Mouse (Mus musculus): ENCODE results near the gene Carmil3. TPM values are rescaled to one million over a fixed set of nuclear protein-coding genes. Genes with fewer than 3 reads are reported as not detected.

The Carmil3 gene
- polyA plus RNA-seq, 1 experiment from 2014 or later = 9.5 TPM

DNA sequence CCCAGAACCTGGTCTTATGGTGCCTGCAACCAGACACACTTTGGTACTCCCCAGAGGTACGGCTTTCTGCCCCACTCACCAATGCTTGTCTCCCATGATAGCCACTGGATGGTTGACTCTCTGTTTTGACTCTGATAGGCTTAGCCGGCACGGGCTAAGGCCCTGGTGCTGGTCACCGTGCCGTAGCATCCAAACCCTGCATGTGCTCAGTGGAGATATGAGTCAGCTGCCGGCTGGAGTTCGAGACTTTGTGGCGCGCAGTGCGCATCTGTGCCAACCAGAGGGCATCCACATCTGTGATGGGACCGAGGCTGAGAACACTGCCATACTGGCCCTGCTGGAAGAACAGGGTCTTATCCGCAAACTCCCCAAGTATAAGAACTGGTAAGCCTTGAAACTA lies 51.8 kb downstream of the Carmil3 start:
- Histone ChIP-seq H3K4me2 (ENCODE audit: low read depth) (no peak overlapping the region), H3K27ac (ENCODE audit: low read depth, low read length) (no peak overlapping the region), H3K4me1 (ENCODE audit: control insufficient read depth, insufficient read depth, low read length) (0 out of 2 replicates have a peak, but pooled peaks cover 6% of the 10 kb centered on the region), H3K9me3 (ENCODE audit: control insufficient read depth, low read length) (no peaks in the 10 kb centered on the region), H3K4me3 (ENCODE audit: low read depth, low read length) (no peak overlapping the region), H3K27me3 (ENCODE audit: control insufficient read depth, insufficient read depth, low read length) (no peaks in the 10 kb centered on the region), H3K36me3 (ENCODE audit: control insufficient read depth, insufficient read depth, low read length) (no peaks in the 10 kb centered on the region), H3K9ac (ENCODE audit: low read length) (no peak overlapping the region)
- DNase-seq (ENCODE audit: low spot score) (no peak), ATAC-seq (ENCODE audit: insufficient read depth, low FRiP score, low TSS enrichment) (no peak)
- WGBS = 97% methylated on average over 12 of the region's 12 CpGs

- Histone ChIP-seq H3K27me3 (ENCODE audit: control insufficient read depth, insufficient read depth, low read length) (no peaks in the 10 kb centered on the region), H3K9ac (ENCODE audit: low read length) (no peak overlapping the region), H3K4me2 (ENCODE audit: low read depth) (no peak overlapping the region), H3K4me1 (ENCODE audit: control insufficient read depth, insufficient read depth, low read length) (0 out of 2 replicates have a peak, but pooled peaks cover 6% of the 10 kb centered on the region), H3K27ac (ENCODE audit: low read depth, low read length) (no peak overlapping the region), H3K4me3 (ENCODE audit: low read depth, low read length) (no peak overlapping the region), H3K36me3 (ENCODE audit: control insufficient read depth, insufficient read depth, low read length) (no peaks in the 10 kb centered on the region), H3K9me3 (ENCODE audit: control insufficient read depth, low read length) (no peaks in the 10 kb centered on the region)
- no peak for DNase-seq (ENCODE audit: low spot score)
- no peak for ATAC-seq (ENCODE audit: insufficient read depth, low FRiP score, low TSS enrichment)
- WGBS = 90% methylated on average over 9 of the region's 9 CpGs
These were observed 53.9 kb downstream of the Carmil3 start for GRCm38 (mm10) chr14:55544334-55544733.

DNA sequence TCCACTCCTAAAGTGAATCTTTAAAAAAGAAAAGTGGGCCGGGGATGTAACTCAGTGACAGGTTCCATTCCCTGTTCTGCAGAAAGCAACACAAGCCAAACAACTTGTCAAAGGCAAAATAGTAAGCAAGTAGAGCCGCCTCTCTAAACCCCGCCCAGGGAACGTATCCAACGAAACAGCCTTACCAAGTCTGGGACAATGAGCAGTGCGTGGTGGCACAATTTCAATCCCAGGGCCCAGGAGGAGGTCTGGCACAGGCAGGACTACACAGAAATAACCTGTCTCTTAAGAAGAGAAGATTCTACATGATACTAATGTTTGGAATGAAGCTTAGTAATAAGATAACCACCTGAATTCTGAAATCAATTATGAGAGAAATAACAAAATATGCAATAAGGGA lies 59.7 kb downstream of the Carmil3 start:
- DNase-seq (ENCODE audit: low spot score) (no peak), ATAC-seq (ENCODE audit: insufficient read depth, low FRiP score, low TSS enrichment) (no peak)
- Histone ChIP-seq H3K4me1 (ENCODE audit: control insufficient read depth, insufficient read depth, low read length) (no peaks in the 10 kb centered on the region), H3K27me3 (ENCODE audit: control insufficient read depth, insufficient read depth, low read length) (no peaks in the 10 kb centered on the region), H3K9me3 (ENCODE audit: control insufficient read depth, low read length) (no peaks in the 10 kb centered on the region), H3K4me2 (ENCODE audit: low read depth) (no peak overlapping the region), H3K36me3 (ENCODE audit: control insufficient read depth, insufficient read depth, low read length) (no peaks in the 10 kb centered on the region), H3K27ac (ENCODE audit: low read depth, low read length) (no peak overlapping the region), H3K9ac (ENCODE audit: low read length) (no peak overlapping the region), H3K4me3 (ENCODE audit: low read depth, low read length) (no peak overlapping the region)
- WGBS = 86% methylated on average over 6 of the region's 6 CpGs

GRCm38 (mm10) chr14:55551347-55551746 lies 60.9 kb downstream of the Carmil3 start:
- no peaks in the 10 kb centered on the region for H3K9me3 ChIP-seq (ENCODE audit: control insufficient read depth, low read length)
- no peaks in the 10 kb centered on the region for H3K4me1 ChIP-seq (ENCODE audit: control insufficient read depth, insufficient read depth, low read length)
- H3K36me3 ChIP-seq (ENCODE audit: control insufficient read depth, insufficient read depth, low read length) = no peaks in the 10 kb centered on the region
- WGBS = 59% methylated on average over 5 of the region's 5 CpGs
- ATAC-seq (ENCODE audit: insufficient read depth, low FRiP score, low TSS enrichment) (no peak), DNase-seq (ENCODE audit: low spot score) (no peak)
- no peaks in the 10 kb centered on the region for H3K27me3 ChIP-seq (ENCODE audit: control insufficient read depth, insufficient read depth, low read length)
- H3K4me2 ChIP-seq (ENCODE audit: low read depth) = no peak overlapping the region
- H3K4me3 ChIP-seq (ENCODE audit: low read depth, low read length) = no peak overlapping the region
- no peak overlapping the region for H3K9ac ChIP-seq (ENCODE audit: low read length)
- H3K27ac ChIP-seq (ENCODE audit: low read depth, low read length) = no peak overlapping the region

GRCm38 (mm10) chr14:55551794-55552193 lies 61.3 kb downstream of the Carmil3 start:
- no peaks in the 10 kb centered on the region for H3K36me3 ChIP-seq (ENCODE audit: control insufficient read depth, insufficient read depth, low read length)
- H3K4me1 ChIP-seq (ENCODE audit: control insufficient read depth, insufficient read depth, low read length) = no peaks in the 10 kb centered on the region
- no peaks in the 10 kb centered on the region for H3K27me3 ChIP-seq (ENCODE audit: control insufficient read depth, insufficient read depth, low read length)
- H3K27ac ChIP-seq (ENCODE audit: low read depth, low read length) = no peak overlapping the region
- DNase-seq (ENCODE audit: low spot score) (no peak), ATAC-seq (ENCODE audit: insufficient read depth, low FRiP score, low TSS enrichment) (no peak)
- no peaks in the 10 kb centered on the region for H3K9me3 ChIP-seq (ENCODE audit: control insufficient read depth, low read length)
- H3K9ac ChIP-seq (ENCODE audit: low read length) = no peak overlapping the region
- WGBS = 95% methylated on average over 8 of the region's 8 CpGs
- H3K4me2 ChIP-seq (ENCODE audit: low read depth) = no peak overlapping the region
- no peak overlapping the region for H3K4me3 ChIP-seq (ENCODE audit: low read depth, low read length)

DNA sequence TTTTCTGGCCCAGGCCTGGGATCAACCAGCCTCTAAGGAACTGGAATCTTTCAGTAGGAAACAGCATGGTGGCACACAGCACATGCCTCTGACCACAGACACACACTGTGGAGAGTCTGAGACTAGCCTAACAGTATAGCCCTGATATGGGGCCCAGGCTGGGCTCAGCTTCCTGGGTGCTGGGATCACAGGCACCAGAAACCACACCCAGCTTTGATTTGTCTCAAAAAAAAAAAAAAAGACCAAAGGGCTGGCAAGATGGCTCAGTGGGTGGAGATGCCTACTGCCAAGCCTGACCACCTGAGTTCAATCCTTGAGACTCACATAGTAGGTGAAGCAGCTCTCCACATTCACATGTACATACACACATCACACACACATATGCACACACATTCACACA lies 64.2 kb downstream of the Carmil3 start:
- no peak overlapping the region for H3K9ac ChIP-seq (ENCODE audit: low read length)
- no peaks in the 10 kb centered on the region for H3K36me3 ChIP-seq (ENCODE audit: control insufficient read depth, insufficient read depth, low read length)
- ATAC-seq (ENCODE audit: insufficient read depth, low FRiP score, low TSS enrichment) (no peak), DNase-seq (ENCODE audit: low spot score) (no peak)
- no peak overlapping the region for H3K4me3 ChIP-seq (ENCODE audit: low read depth, low read length)
- H3K27me3 ChIP-seq (ENCODE audit: control insufficient read depth, insufficient read depth, low read length) = no peaks in the 10 kb centered on the region
- no peak overlapping the region for H3K27ac ChIP-seq (ENCODE audit: low read depth, low read length)
- H3K4me1 ChIP-seq (ENCODE audit: control insufficient read depth, insufficient read depth, low read length) = no peaks in the 10 kb centered on the region
- H3K4me2 ChIP-seq (ENCODE audit: low read depth) = no peak overlapping the region
- no peaks in the 10 kb centered on the region for H3K9me3 ChIP-seq (ENCODE audit: control insufficient read depth, low read length)

DNA sequence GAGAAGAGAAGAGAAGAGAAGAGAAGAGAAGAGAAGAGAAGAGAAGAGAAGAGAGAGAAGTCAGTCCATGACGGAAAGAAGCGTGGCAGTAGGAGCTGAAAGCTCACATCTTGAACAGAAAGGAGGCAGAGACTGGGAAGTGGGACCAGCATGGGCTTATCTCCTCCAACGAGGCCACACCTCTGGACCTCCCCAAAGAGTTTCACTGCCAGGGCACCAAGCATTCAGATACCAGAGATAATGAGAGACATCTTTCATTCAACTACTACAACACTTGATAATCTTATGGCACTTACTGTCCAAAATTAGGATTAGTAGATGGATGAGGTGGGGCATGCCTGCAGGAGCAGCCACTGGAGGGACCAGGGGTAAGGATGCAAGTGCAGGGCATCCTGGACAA lies 65.3 kb downstream of the Carmil3 start:
- Histone ChIP-seq H3K9ac (ENCODE audit: low read length) (no peak overlapping the region), H3K27me3 (ENCODE audit: control insufficient read depth, insufficient read depth, low read length) (no peaks in the 10 kb centered on the region), H3K36me3 (ENCODE audit: control insufficient read depth, insufficient read depth, low read length) (no peaks in the 10 kb centered on the region), H3K27ac (ENCODE audit: low read depth, low read length) (no peak overlapping the region), H3K4me2 (ENCODE audit: low read depth) (no peak overlapping the region), H3K4me3 (ENCODE audit: low read depth, low read length) (no peak overlapping the region), H3K9me3 (ENCODE audit: control insufficient read depth, low read length) (no peaks in the 10 kb centered on the region), H3K4me1 (ENCODE audit: control insufficient read depth, insufficient read depth, low read length) (no peaks in the 10 kb centered on the region)
- WGBS = 82% methylated on average over 3 of the region's 3 CpGs
- ATAC-seq (ENCODE audit: insufficient read depth, low FRiP score, low TSS enrichment) (no peak), DNase-seq (ENCODE audit: low spot score) (no peak)

GRCm38 (mm10) chr14:55557003-55557402 lies 66.6 kb downstream of the Carmil3 start:
- Histone ChIP-seq H3K4me3 (ENCODE audit: low read depth, low read length) (no peak overlapping the region), H3K27ac (ENCODE audit: low read depth, low read length) (no peak overlapping the region), H3K9ac (ENCODE audit: low read length) (no peak overlapping the region), H3K4me2 (ENCODE audit: low read depth) (no peak overlapping the region), H3K4me1 (ENCODE audit: control insufficient read depth, insufficient read depth, low read length) (peaks cover 5% of the 10 kb centered on the region; the same call in 1 of the 2 replicates), H3K36me3 (ENCODE audit: control insufficient read depth, insufficient read depth, low read length) (no peaks in the 10 kb centered on the region), H3K27me3 (ENCODE audit: control insufficient read depth, insufficient read depth, low read length) (no peaks in the 10 kb centered on the region), H3K9me3 (ENCODE audit: control insufficient read depth, low read length) (no peaks in the 10 kb centered on the region)
- DNase-seq (ENCODE audit: low spot score) = peak; percentile 61
- 26% methylated on average over 5 of the region's 5 CpGs for WGBS
- ATAC-seq (ENCODE audit: insufficient read depth, low FRiP score, low TSS enrichment) = no peak

DNA sequence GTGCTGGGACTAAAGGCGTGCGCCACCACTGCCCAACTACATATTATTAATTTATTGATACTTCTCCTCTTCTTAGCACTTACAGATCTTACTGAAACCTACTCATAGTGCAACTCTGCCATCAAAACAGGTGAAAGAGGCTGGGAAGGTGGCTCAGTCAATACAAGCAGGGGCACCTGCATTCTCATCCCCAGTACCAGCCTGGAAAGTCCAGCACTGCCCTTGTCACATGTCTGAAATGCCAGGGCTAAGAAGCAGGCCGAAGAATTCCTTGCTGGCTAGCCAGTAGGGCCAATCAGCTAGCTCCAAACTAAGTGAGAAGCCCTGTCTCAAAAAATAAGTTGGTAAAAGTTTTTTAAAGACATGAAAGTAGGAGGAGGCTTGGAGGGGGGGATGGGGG lies 67.1 kb downstream of the Carmil3 start:
- ATAC-seq (ENCODE audit: insufficient read depth, low FRiP score, low TSS enrichment) = no peak
- H3K27ac ChIP-seq (ENCODE audit: low read depth, low read length) = no peak overlapping the region
- no peak for DNase-seq (ENCODE audit: low spot score)
- no peaks in the 10 kb centered on the region for H3K27me3 ChIP-seq (ENCODE audit: control insufficient read depth, insufficient read depth, low read length)
- 93% methylated on average over 3 of the region's 3 CpGs for WGBS
- H3K9ac ChIP-seq (ENCODE audit: low read length) = no peak overlapping the region
- no peak overlapping the region for H3K4me2 ChIP-seq (ENCODE audit: low read depth)
- H3K36me3 ChIP-seq (ENCODE audit: control insufficient read depth, insufficient read depth, low read length) = no peaks in the 10 kb centered on the region
- peaks cover 5% of the 10 kb centered on the region; the same call in 1 of the 2 replicates for H3K4me1 ChIP-seq (ENCODE audit: control insufficient read depth, insufficient read depth, low read length)
- no peaks in the 10 kb centered on the region for H3K9me3 ChIP-seq (ENCODE audit: control insufficient read depth, low read length)
- H3K4me3 ChIP-seq (ENCODE audit: low read depth, low read length) = no peak overlapping the region

Data from neural tube, embryonic 11.5 days (tissue).